Mouse (Mus musculus): ENCODE measurements around the gene Lcn10. TPM values are rescaled to one million over a fixed set of nuclear protein-coding genes. Genes with fewer than 3 reads are reported as not detected.
A peak's percentile ranks its signal among the peaks of the same experiment; 100 is the strongest.
"Not testable (repeated sequence)": the region's sequence is repeated elsewhere in the genome, so short reads cannot be mapped to it uniquely, and the experiment has no call there.

The Lcn10 gene
- polyA plus RNA-seq, 1 experiment, result not detected

- DNase-seq (ENCODE audit: low read depth), result peak; percentile 36
- TF ChIP-seq POLR2A (IDR thresholded peaks at IDR 0.05; ENCODE audit: borderline replicate concordance, extremely low read depth, insufficient read depth, insufficient read length, poor library complexity, severe bottlenecking), result no peak
- peak; percentile 41; the same call in 1 of the 2 replicates for TF ChIP-seq CTCF (IDR thresholded peaks at IDR 0.05; ENCODE audit: borderline replicate concordance, extremely low read depth, insufficient read depth, insufficient read length)
Observed at GRCm38 (mm10) chr2:25708121-25708520, 25.6 kb downstream of the Lcn10 start.

GRCm38 (mm10) chr2:25709056-25709455, 26.5 kb downstream of the Lcn10 start:
- DNase-seq (ENCODE audit: low read depth), result not testable (repeated sequence)

GRCm38 (mm10) chr2:25709791-25710190, 27.3 kb downstream of the Lcn10 start:
- not testable (repeated sequence) for DNase-seq (ENCODE audit: low read depth)

GRCm38 (mm10) chr2:25711641-25712040, 29.1 kb downstream of the Lcn10 start:
- not testable (repeated sequence) for DNase-seq (ENCODE audit: low read depth)

GRCm38 (mm10) chr2:25717222-25717621, 34.7 kb downstream of the Lcn10 start:
- no peak for DNase-seq (ENCODE audit: low read depth)
- TF ChIP-seq CTCF (IDR thresholded peaks at IDR 0.05; ENCODE audit: borderline replicate concordance, extremely low read depth, insufficient read depth, insufficient read length) (no peak), POLR2A (IDR thresholded peaks at IDR 0.05; ENCODE audit: borderline replicate concordance, extremely low read depth, insufficient read depth, insufficient read length, poor library complexity, severe bottlenecking) (no peak)

GRCm38 (mm10) chr2:25733199-25733930, 50.8 kb downstream of the Lcn10 start:
- TF ChIP-seq CTCF (IDR thresholded peaks at IDR 0.05; ENCODE audit: borderline replicate concordance, extremely low read depth, insufficient read depth, insufficient read length) (no peak), POLR2A (IDR thresholded peaks at IDR 0.05; ENCODE audit: borderline replicate concordance, extremely low read depth, insufficient read depth, insufficient read length, poor library complexity, severe bottlenecking) (no peak)
- no peak for DNase-seq (ENCODE audit: low read depth)

Other genes with a start within 250 kb of the Lcn10 start
- gene Clic3, start 225.9 kb upstream of the Lcn10 start, polyA plus RNA-seq (2012; rRNA removed), result 1.1 and 1.9 TPM in 2 replicates
- gene Paxx, start 221.6 kb upstream of the Lcn10 start, polyA plus RNA-seq (2012; rRNA removed), result 109 and 142 TPM in 2 replicates
- gene Ptgds, start 212.7 kb upstream of the Lcn10 start, polyA plus RNA-seq (2012; rRNA removed), result 60.4 and 73.5 TPM in 2 replicates
- gene Lcn12, start 188.8 kb upstream of the Lcn10 start, polyA plus RNA-seq (2012; rRNA removed), result not detected in 2 replicates
- gene Fbxw5, start 182.0 kb upstream of the Lcn10 start, polyA plus RNA-seq (2012; rRNA removed), result 27.8 and 61.1 TPM in 2 replicates
- gene C8g, start 181.0 kb upstream of the Lcn10 start, polyA plus RNA-seq (2012; rRNA removed), result 1.9 and 3.6 TPM in 2 replicates
- gene Traf2, start 135.8 kb upstream of the Lcn10 start, polyA plus RNA-seq (2012; rRNA removed), result 12.6 and 13.8 TPM in 2 replicates
- 166 and 189 TPM in 2 replicates for gene Edf1, start 124.9 kb upstream of the Lcn10 start, polyA plus RNA-seq (2012; rRNA removed)
- 5.0 and 8.2 TPM in 2 replicates for gene Mamdc4, start 107.9 kb upstream of the Lcn10 start, polyA plus RNA-seq (2012; rRNA removed)
- gene Phpt1, start 107.5 kb upstream of the Lcn10 start, polyA plus RNA-seq (2012; rRNA removed), result 138 and 169 TPM in 2 replicates
- gene Ajm1, start 101.0 kb upstream of the Lcn10 start, polyA plus RNA-seq (2012; rRNA removed), result 24.5 and 30.3 TPM in 2 replicates
- gene Rabl6, start 74.2 kb upstream of the Lcn10 start, polyA plus RNA-seq (2012; rRNA removed), result 86.1 and 87.9 TPM in 2 replicates
- gene Ccdc183, start 65.0 kb upstream of the Lcn10 start, polyA plus RNA-seq (2012; rRNA removed), result 0.03 and 0.07 TPM in 2 replicates
- 31.7 and 34.8 TPM in 2 replicates for gene Tmem141, start 60.7 kb upstream of the Lcn10 start, polyA plus RNA-seq (2012; rRNA removed)
- 0.92 and 0.97 TPM in 2 replicates for gene Fcna, start 54.7 kb upstream of the Lcn10 start, polyA plus RNA-seq (2012; rRNA removed)
- 0.24 TPM in 1 of 2 replicates, not detected in the other for gene Lcn8, start 29.6 kb upstream of the Lcn10 start, polyA plus RNA-seq (2012; rRNA removed)
- not detected in 2 replicates for gene Lcn5, start 24.8 kb upstream of the Lcn10 start, polyA plus RNA-seq (2012; rRNA removed)
- gene Lcn6, start 5.9 kb upstream of the Lcn10 start, polyA plus RNA-seq (2012; rRNA removed), result not detected in 2 replicates
- not detected in 2 replicates for gene Obp2a, start 17.3 kb downstream of the Lcn10 start, polyA plus RNA-seq (2012; rRNA removed)
- 64.5 and 74.8 TPM in 2 replicates for gene Bmyc, start 24.0 kb downstream of the Lcn10 start, polyA plus RNA-seq (2012; rRNA removed)
- not detected in 2 replicates for gene Obp2b, start 54.3 kb downstream of the Lcn10 start, polyA plus RNA-seq (2012; rRNA removed)
- gene Lcn3, start 82.8 kb downstream of the Lcn10 start, polyA plus RNA-seq (2012; rRNA removed), result not detected in 2 replicates
- gene Lcn11, start 94.3 kb downstream of the Lcn10 start, polyA plus RNA-seq (2012; rRNA removed), result not detected in 2 replicates
- not detected in 2 replicates for gene Gm13539, start 99.5 kb downstream of the Lcn10 start, polyA plus RNA-seq (2012; rRNA removed)
- gene Glt6d1, start 133.1 kb downstream of the Lcn10 start, polyA plus RNA-seq (2012; rRNA removed), result not detected in 2 replicates
- not detected in 2 replicates for gene Lcn9, start 140.4 kb downstream of the Lcn10 start, polyA plus RNA-seq (2012; rRNA removed)
- not detected in 2 replicates for gene Sohlh1, start 164.5 kb downstream of the Lcn10 start, polyA plus RNA-seq (2012; rRNA removed)
- 52.1 and 60.1 TPM in 2 replicates for gene Kcnt1, start 181.0 kb downstream of the Lcn10 start, polyA plus RNA-seq (2012; rRNA removed)

All from brain, embryonic 14.5 days (tissue).